Mouse (Mus musculus) left cerebral cortex, adult 11 months (tissue): Measurements from ENCODE around the gene Pih1d1.
"Not testable (repeated sequence)": the region's sequence is repeated elsewhere in the genome, so short reads cannot be mapped to it uniquely, and the experiment has no call there.

Experiments
- DNase-seq: peaks from one replicate; pipeline ENCODE4 v3.0.0; 2022; ENCODE audit warnings: low spot score

The Pih1d1 gene

DNA sequence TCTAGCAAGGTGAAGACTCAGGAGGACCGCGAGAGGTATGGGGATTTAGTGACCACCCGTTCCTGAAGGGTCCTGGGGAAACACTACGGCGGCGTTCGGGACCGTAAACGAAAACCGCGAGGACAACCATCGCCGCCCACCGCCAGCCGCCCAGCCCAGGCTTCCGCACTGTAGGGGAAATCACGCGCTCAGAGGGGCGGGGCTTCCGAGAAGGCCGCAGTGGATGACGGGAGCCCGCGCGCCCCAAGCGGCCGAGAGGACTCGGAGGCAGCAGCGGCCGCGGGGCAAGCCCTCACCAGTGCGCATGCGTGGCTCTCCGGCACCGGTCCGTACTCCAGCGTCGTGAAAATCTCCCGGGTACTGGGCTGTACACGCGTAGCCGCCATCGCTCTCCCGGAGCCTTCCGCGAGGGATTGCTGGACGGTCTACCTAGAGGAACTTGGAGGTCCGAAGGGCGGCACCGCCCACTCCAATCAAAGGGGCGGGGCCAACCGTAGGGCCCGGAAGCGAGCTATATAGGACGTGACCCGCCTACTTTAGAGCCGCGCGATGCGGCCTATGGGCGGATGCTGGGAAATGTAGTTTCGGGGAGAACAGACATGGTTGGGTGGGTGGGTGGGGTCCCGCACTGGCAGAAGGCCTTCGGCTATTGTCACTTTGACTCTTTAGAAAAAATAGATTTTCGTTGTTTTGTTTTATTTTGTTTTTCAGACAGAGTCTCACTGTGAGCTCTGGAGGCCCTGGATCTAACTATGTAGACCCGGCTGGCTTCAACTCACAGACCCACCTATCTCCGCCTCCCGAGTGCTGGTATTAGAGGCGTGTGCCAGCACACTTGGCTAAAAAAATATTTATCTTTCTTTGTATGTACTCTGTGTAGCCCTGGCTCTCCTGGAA, at the start of gene Pih1d1, which contains the start of gene Aldh16a1:
Gene Pih1d1, plus strand, starts transcription at position 208 of the 897 bp plus-strand sequence.
Gene Aldh16a1, minus strand, starts transcription at position 489 of the 897 bp plus-strand sequence.
- DNase-seq: peak; percentile 95

DNA sequence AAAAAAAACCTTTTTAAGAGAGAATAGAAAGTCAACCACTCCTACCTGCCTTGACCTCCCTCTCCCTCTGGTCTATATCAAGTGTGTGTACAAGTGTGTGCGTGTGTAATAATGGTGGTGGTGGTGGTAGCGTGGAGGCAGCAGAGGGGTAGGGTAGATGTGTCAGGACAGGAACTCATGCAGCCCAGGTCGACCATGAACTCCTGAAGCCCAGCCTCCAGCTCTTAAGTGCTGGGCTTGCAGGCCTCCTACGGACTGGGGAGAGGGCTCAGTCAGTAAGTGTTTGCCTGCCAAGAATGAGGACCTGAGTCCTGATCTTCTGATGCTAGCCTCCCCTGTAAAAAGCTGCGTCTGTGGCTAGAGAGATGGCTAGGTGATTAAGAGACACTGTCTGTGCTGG, 49.2 kb upstream of the Pih1d1 start:
- no peak for DNase-seq

DNA sequence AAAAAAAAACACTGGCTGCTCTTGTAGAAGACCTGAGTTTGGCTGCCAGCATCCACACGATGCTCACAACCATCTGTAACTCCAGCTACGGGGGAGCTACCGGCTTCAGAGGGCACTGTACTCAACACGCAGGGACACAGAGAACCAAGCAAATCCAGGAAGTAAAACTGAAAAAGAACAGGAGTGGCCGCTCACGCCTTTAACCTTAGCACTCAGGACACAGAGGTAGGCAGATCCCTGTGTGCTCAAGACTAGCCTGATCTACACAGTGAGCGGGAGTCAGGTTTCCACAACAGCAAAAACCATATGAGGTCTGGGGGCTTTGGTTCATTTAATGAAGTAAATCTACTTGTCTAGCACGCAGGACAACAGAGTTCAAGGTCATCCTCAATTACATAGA, 48.6 kb upstream of the Pih1d1 start:
- DNase-seq: no peak

DNA sequence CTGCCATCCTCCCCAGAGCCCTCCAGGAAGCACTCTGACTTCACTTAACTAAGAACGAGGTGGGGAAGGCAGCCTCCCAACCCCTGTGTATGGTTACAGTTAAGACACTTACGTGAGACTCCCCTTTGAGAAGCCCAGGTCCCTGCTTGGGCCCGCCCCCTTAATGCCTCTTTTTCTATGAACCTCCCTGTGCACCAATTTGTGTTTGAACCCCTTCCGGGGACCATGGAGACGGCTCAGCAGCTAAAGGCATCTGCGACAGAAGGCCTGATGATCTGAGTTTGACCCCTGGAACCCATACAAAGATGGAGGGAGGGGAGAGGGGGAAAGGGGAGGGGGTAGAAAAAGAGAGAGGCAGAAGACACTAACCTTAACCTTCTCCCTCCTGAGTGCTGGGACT, 47.7 kb upstream of the Pih1d1 start:
- no peak for DNase-seq

DNA sequence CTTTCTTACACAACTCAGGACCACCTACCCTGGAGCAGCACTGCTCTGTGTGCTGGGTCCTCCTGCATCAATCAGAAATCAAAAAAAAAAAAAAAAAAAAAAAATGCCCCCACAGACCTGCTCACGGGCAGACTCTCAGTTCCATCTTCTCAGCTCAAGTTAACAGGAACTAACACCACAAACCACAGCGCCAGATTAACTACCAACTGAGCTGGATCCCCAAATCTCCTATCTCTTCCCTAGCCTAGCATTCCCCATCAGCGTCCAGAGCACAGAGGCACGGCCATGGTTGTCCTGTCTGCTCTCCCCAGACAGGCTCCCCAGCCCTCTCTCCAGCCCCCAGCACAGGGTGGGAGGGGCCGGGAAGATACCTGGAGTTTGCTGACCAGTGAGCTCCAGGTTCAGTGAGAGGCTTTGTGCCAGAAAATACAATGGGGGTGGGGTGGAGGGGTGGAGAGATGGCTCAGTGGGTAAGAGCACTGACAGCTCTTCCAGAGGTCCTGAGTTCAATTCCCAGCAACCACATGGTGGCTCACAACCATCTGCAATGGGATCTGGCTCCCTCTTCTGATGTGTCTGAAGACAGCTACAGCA, 47.0 kb upstream of the Pih1d1 start:
- no peak for DNase-seq

DNA sequence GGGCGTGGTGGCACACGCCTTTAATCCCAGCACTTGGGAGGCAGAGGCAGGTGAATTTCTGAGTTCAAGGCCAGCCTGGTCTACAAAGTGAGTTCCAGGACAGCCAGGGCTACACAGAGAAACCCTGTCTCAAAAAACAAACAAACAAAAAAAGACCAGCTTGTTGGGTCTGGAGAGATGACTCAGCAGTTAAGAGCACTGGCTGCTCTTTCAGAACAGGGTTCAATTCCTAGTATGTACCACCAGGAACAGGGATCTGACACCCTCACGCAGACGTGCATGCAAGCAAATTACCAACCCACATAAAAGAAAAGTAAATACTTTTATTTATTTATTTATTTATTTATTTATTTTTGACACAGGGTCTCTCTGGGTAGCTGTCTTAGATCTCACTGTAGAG, 44.0 kb upstream of the Pih1d1 start:
- DNase-seq: not testable (repeated sequence)

DNA sequence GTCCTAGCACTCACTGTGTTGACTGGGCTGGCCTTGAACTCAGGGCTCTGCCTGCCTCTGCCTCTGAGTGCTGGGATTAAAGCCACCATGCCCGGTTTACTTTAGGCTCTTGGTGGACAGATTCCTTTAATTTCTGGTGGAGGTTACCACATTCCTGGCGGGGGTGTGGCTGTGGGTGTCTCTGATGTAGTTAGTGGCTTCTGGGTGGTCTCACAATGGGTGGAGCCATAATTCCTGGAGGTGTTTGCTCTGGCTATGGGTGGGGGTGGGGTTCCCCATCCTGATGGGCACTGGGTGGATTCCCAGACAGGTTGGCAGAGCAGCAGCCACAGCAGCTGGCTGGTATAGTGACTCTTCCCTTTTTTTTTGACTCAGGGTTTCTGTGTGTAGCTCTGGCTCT, 42.2 kb upstream of the Pih1d1 start:
- DNase-seq: no peak

DNA sequence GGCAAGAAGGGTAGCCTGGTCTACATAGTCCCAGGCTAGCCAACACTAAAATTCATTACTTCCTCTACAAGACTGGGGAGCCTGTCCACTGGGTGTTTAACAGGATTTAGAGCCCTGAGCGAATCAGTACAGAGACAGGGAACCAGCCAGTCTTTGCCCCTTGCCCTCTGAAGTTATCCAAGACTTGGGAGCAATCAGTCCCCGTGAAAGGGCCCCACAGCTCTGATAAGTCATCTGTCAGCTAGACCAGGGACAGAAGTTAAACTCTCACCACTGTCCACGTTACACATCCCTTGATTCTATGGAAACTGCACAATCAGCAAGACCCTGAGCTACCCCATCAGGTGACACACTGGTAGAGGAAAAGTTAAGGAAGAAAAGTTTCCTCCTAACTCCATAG, 41.6 kb upstream of the Pih1d1 start:
- DNase-seq: no peak

DNA sequence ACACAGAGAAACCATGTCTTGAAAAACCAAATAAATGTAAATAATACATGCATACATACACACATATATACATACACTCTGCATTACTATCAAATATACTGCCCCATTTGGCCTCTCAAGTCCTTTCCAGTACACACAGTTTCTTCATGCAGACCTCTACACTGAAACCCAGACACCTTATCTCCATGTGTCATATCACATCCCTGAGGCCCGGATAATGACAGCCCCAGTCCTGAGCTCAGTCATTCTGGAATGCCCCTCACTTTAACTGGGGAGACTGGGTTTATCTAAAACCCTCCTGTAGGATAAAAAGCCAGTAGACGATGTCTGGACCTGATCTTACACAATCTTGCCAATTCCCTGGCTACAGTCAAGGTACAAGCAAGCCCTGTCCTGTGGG, 40.6 kb upstream of the Pih1d1 start:
- no peak for DNase-seq

DNA sequence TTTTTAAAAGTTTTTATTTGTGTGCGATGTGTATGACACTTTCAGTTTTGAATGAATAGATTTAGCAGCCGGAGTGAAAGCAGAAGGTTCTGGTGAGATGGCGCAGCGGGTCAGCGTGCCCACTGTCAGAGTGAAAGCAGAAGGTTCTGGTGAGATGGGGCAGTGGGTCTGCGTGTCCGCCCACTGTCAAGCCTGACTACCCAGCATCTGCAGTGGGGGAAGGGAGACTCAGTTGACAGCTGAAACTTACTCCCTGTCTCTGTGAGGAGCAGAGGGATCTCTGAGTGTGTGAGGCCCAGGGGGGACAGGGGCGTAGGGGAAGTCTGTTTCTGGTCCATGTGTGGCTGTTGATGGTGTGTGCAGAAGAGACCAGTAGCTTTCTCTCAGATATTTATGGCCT, 36.5 kb upstream of the Pih1d1 start:
- DNase-seq: no peak

DNA sequence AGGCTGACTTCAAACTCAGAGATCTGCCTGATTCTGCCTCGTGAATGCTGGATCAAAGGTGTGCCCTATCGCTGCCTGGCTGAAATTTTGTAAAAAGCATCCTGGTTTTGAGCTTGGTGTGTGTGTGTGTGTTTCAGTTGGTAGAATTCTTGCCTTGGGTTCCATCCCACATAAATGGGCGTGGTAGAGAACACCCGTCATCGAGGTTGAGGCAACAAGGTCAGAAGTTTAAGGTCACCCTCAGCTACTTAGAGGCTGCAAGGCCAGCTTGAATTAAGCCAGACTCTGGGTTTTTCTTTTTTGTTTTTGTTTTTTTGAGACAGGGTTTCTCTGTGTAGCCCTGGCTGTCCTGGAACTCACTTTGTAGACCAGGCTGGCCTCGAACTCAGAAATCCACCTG, 35.8 kb upstream of the Pih1d1 start:
- no peak for DNase-seq

DNA sequence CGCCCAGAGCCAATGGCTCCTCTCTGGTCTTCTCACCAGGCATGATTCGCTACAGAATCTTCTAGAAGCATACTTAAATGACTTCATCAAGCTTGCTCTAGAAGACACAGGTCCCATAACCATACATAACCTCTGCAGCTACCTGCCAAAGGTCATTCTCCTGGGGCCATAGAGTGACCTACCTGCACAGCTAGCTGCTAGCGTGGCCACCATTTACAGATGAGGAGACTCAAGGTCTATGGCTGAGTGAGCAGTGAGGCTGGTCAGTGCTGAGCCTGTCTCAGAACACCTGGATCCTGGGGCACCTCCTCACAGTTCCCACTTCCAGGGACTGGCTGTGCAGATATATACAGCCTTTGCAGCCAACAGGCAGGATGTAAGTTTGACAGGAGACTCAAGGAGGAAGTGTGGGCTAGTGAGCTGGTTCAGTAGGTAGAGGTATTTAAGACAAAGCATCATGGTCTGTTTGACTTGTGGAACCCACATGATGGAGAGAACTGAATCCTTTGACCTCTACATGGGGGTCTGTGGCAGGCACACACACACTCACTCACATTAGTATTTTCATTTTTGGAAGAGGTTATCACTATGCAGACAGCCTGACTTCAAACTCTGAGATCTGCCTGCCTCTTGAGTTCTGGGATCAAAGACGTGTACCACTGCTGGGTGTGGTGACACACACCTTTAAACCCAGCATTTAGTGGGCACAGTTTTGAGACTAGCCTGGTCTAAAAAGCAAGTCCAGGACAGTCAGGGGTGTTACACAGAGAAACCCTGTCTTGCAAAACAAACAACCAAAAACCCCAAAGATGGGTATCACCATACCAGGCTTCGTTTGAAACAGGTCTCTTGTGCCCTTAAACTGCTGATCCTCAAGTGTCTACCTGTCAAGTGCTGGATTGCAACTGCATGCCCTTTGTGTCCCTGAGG, 34.1 kb upstream of the Pih1d1 start:
- DNase-seq: no peak

DNA sequence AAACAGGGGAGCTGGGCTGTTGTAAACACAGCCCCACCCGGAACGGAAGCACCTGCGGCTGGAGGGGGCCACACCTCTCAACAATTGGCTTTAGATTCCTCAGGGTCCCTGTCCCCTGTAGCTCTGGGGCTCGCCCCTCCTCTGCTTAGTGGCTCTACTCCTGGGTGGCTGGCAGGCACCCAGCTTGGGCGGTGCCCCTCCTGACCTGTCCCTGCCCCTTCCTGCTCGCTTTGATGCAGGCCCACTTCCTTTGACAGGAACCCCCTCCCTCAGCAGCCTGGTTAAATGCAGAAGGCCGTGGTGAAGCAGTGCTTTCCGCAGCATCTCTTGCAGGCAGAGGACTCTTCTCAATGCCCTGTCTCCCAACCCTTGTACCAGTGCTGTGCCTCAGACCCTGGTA, 32.7 kb upstream of the Pih1d1 start:
- DNase-seq: no peak

DNA sequence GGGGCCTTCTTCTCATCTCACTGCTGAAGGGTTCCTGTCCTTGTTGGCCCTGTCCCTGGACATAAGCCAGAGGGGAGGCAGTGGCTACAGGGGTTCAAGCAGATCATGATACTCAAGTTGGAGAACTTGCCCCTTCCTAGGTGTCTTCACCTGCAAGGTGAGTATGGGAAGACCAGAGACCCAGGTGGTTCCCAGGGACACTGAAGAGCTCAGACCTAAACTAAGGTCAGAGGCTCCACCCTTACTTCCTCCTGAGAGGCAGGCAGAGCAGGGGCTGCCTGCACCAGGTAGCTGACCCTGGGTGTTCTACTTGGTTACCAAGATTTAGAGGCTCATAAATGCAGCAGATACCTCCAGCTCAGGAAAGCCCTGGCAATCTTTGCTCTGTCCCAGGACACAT, 32.1 kb upstream of the Pih1d1 start:
- DNase-seq: no peak

DNA sequence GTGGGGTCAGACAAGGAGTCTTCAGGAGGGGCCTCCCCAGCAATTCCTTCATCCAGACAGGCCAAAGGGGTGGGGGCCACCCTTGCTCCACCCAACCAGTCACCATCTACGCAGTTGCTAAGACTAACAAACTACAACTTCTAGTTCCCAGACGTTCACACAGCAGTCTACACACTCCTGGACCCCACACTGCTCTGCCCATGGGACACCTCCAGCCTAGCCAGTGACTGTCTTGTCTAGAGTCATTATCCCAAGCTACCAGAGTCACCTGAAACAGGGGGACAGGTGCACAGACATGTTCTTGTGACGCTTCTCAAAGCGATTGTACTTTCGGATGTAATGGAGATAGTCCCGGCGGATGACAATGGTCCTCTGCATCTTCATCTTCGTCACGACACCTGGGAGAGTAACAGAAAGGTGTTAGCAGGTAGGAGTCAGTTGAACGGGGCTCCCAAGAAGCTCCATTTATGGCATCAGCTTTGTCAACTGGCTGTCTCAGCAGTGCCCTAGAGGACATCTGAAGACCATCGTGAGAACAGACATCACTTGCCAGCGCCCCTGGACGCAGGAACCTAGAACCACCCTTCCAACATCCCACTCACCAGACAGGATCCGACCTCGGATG, 31.4 kb upstream of the Pih1d1 start:
- no peak for DNase-seq

DNA sequence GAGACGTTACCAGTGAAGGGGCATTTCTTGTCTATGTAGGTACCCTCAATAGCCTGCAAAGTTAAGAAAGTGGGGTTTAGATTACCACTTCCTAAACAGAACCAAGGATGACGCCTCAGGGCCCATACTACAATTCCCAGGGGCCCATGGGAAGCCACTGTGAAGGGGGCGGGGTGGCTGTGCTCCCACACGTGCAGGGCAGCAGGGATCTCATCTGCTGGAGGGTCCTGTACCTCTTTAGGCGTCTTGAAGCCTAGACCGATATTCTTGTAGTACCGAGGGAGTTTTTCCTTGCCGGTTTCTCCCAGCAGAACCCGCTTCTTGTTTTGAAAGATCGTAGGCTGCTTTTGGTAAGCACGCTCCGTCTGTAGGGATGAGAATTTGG, 30.9 kb upstream of the Pih1d1 start:
- DNase-seq: no peak

DNA sequence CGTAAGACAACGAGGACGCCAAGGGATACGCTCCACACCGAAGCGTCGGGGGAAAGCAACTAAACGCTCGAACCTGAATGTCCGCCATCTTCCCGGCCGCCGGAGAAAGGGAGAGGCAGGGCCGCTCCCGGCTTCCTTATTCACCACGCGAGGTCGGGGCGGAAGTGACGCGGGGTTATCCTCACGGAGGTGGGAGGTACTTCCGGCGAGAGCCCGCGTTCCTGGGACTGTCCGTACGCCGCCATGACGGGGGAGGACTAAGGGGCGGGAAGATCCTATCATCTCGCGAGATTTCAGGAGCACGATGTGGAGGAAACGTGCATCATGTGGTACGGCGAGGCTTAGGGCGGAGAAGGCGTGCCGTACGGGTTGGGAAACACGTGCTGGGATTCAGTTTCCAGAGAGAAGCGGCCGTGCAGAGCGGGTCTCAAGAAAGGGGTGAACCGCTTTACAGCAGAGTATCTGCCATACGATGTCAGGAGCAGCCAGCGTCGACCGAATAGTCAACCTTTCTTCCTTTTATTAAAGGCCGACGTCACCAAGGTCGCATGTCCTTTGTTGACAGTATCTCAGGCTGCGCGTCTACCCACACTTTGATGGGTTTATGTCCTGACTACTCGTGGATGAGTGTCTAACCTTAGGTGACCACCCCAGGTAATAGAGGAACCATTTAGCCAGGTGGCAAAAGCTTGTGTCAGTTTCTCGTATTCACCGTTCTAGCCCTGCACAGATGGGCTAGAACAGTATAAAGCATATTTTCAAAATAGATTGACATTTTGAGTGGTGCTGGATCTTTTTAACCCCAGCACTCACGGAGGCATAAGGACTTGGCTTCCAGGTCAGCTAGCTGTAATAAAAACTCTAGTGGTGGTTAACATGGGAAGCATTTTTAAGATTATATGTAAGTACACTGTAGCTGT, 29.6 kb upstream of the Pih1d1 start, which contains the start of gene Rps11:
Gene Rps11, minus strand, starts transcription at position 216 of the 920 bp plus-strand sequence.
- peak; percentile 98 for DNase-seq

DNA sequence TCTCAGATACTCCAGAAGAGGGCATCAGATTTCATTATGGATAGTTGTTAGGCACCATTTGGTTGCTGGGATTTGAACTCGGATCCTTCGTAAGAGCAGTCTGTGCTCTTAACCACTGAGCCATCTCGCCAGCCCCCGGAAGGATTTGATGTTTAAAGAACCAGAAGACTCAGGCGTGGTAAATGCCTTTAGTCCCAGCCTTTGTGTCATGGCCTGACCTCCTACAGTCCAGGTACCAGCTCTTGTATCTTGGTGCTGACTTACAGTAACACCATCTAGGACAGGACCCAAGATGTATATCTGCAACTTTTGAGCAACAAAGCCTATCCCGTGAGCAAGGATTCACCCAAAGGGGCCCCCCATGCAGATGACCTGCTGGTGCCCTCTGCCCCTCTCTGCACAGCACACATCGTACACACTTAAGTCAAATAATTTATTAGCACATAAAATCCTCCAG, 28.9 kb upstream of the Pih1d1 start:
- no peak for DNase-seq

DNA sequence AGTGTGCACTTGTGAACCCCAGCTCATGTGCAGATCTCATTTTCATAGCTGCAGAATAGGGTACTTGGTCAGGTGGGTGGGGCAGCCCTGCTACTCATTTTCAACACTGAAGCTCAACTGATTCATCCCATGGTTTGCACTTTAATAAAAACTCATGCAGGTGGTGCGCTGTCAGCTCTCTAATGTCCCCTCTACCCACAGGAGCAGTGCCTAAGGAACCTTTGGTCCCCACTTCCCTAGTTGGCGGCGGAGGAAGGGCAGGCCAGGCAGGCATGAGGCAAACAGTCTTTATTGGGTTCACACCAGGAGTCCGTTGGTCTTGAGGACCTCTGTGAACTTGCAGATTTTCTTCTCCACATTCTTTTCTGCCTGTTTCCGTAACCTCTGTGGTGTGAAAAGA, 28.5 kb upstream of the Pih1d1 start:
- DNase-seq: not testable (repeated sequence)

DNA sequence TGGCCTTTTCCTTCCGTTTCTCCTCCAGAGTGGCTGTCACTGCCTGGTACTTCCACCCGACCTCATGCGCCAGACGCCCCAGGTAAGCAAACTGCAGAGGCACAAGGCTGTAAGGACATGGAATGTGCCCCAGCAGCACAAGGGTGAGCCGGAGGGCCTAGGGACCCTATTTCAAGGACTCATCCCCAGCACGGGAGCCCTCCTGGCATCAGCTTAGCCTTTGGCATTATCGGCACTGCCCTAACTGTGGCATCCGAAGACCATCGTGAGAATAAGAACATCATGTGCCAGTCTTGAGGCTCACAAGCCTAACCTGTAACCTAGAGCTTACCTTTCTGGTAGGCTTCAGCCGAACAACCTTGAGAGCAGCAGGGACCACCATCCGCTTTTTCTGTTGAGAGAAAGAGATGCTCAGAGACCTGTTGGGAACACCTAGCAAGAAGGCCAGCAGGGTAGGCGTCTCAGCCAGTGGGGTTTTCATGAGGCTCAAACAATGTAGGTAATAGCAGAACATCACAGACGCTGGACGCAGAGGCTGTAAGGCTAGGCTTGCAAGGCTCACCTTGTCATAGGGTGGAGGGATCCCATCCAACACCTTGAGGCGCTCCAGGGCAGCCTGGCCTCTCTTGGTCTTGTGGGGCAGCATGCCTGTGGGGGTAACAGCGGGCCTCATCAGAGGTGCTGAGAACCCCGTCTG, 27.8 kb upstream of the Pih1d1 start:
- no peak for DNase-seq
